Mouse (Mus musculus): Measurements from ENCODE around the gene Slc9b1. TPM values are rescaled to one million over a fixed set of nuclear protein-coding genes. Genes with fewer than 3 reads are reported as not detected.
A peak's percentile ranks its signal among the peaks of the same experiment; 100 is the strongest.

Slc9b1 gene
- polyA plus RNA-seq, 1 experiment from 2014 or later = not detected

GRCm38 (mm10) chr3:135327176-135327575 is 20.7 kb upstream of the Slc9b1 start:
- H3K36me3 ChIP-seq (replicated peaks) = no peaks in the 10 kb centered on the region
- no peak overlapping the region for H3K4me3 ChIP-seq
- no peak overlapping the region for H3K27ac ChIP-seq (replicated peaks)
- 75% methylated on average over 6 of the region's 6 CpGs for WGBS
- 0 out of 2 replicates have a peak, but pooled peaks cover 3% of the 10 kb centered on the region for H3K4me1 ChIP-seq
- DNase-seq (ENCODE audit: low spot score) = no peak
- no peaks in the 10 kb centered on the region for H3K27me3 ChIP-seq (replicated peaks; ENCODE audit: low read depth, poor library complexity, severe bottlenecking)
- no peaks in the 10 kb centered on the region for H3K9me3 ChIP-seq

DNA sequence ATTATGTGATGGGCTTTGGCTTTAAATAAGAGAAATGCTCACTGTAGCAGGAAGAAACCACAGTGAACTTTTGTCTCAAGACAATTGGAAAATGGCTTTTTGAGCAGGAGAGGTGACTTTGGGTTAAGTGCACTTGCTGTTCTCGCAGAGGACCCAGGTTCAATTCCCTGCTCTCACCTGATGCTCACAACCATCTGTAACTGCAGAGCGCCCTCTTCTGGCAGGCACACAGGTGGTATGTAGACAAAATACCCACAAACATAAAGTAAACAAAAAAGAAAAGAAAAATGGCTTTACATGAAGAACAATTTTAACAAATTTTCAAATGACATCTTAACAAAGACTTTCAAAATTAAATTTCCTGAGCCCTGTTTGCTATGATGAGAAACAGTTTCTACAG is 20.2 kb upstream of the Slc9b1 start:
- H3K4me1 ChIP-seq = 0 out of 2 replicates have a peak, but pooled peaks cover 3% of the 10 kb centered on the region
- DNase-seq (ENCODE audit: low spot score) = no peak
- H3K27ac ChIP-seq (replicated peaks) = no peak overlapping the region
- H3K36me3 ChIP-seq (replicated peaks) = no peaks in the 10 kb centered on the region
- H3K9me3 ChIP-seq = no peaks in the 10 kb centered on the region
- H3K4me3 ChIP-seq = no peak overlapping the region
- H3K27me3 ChIP-seq (replicated peaks; ENCODE audit: low read depth, poor library complexity, severe bottlenecking) = no peaks in the 10 kb centered on the region
- 59% methylated on average over 2 of the region's 2 CpGs for WGBS

GRCm38 (mm10) chr3:135328560-135328959 is 19.3 kb upstream of the Slc9b1 start:
- Histone ChIP-seq H3K4me3 (no peak overlapping the region), H3K4me1 (0 out of 2 replicates have a peak, but pooled peaks cover 3% of the 10 kb centered on the region), H3K27me3 (replicated peaks; ENCODE audit: low read depth, poor library complexity, severe bottlenecking) (no peaks in the 10 kb centered on the region), H3K27ac (replicated peaks) (no peak overlapping the region), H3K9me3 (no peaks in the 10 kb centered on the region), H3K36me3 (replicated peaks) (no peaks in the 10 kb centered on the region)
- DNase-seq (ENCODE audit: low spot score) = peak; percentile 61
- WGBS = 32% methylated on average over 3 of the region's 3 CpGs

DNA sequence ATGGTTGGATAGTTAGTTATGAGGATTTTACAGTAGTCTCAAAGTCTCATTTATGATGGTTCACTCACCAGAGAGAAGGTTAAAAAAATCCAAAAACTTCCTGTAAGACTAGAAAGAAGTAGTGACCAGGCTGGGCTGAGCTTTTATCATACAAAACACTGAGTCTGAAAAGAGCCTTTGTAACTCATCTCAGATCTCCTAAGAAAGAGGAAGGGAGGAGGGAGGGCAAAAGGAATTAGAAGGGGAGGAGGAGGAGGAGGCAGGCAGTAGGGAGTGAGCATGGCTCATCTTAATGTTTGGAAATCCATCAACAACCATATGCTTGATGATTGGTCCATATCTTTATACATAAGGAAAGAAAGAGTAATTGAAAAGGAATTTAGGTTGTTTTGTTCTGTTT is 15.1 kb upstream of the Slc9b1 start:
- H3K27ac ChIP-seq (replicated peaks) = no peak overlapping the region
- H3K4me3 ChIP-seq = no peak overlapping the region
- H3K4me1 ChIP-seq = 0 out of 2 replicates have a peak, but pooled peaks cover 3% of the 10 kb centered on the region
- H3K9me3 ChIP-seq = no peaks in the 10 kb centered on the region
- no peaks in the 10 kb centered on the region for H3K36me3 ChIP-seq (replicated peaks)
- H3K27me3 ChIP-seq (replicated peaks; ENCODE audit: low read depth, poor library complexity, severe bottlenecking) = no peaks in the 10 kb centered on the region
- no peak for DNase-seq (ENCODE audit: low spot score)

DNA sequence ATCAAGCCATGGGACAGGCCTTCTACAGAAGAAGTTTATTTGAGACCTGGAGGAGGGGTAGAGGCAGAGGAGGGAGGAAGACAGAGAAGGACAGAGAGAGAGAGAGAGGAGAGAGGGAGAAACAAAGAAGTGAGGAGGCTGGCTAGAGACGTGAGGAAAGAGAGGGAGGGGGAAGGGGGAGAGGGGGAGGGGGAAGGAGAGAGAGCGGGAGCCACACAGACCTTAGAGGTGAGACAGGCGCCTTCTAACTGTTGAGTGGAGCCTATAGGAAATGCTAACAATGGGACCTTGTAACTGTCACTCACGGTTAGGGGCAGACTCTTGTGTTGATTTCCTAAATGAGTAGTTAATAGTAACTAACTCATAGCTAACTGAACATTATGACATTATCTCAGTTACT is 14.1 kb upstream of the Slc9b1 start:
- no peaks in the 10 kb centered on the region for H3K27me3 ChIP-seq (replicated peaks; ENCODE audit: low read depth, poor library complexity, severe bottlenecking)
- 30% methylated on average over 4 of the region's 4 CpGs for WGBS
- DNase-seq (ENCODE audit: low spot score) = no peak
- 0 out of 2 replicates have a peak, but pooled peaks cover 3% of the 10 kb centered on the region for H3K4me1 ChIP-seq
- no peak overlapping the region for H3K4me3 ChIP-seq
- no peaks in the 10 kb centered on the region for H3K9me3 ChIP-seq
- no peaks in the 10 kb centered on the region for H3K36me3 ChIP-seq (replicated peaks)
- H3K27ac ChIP-seq (replicated peaks) = no peak overlapping the region; the same call in 1 of the 2 replicates

- Histone ChIP-seq H3K4me3 (no peak overlapping the region), H3K36me3 (replicated peaks) (no peaks in the 10 kb centered on the region), H3K4me1 (no peaks in the 10 kb centered on the region), H3K27ac (replicated peaks) (no peak overlapping the region), H3K9me3 (no peaks in the 10 kb centered on the region), H3K27me3 (replicated peaks; ENCODE audit: low read depth, poor library complexity, severe bottlenecking) (no peaks in the 10 kb centered on the region)
- no peak for DNase-seq (ENCODE audit: low spot score)
These were observed 1.2 kb downstream of the Slc9b1 start for GRCm38 (mm10) chr3:135349022-135349421.

GRCm38 (mm10) chr3:135351857-135352256 is 4.0 kb downstream of the Slc9b1 start:
- H3K4me3 ChIP-seq = no peak overlapping the region
- no peak overlapping the region for H3K27ac ChIP-seq (replicated peaks)
- no peak for DNase-seq (ENCODE audit: low spot score)
- 96% methylated on average over 3 of the region's 3 CpGs for WGBS
- H3K36me3 ChIP-seq (replicated peaks) = no peaks in the 10 kb centered on the region
- H3K9me3 ChIP-seq = no peaks in the 10 kb centered on the region
- H3K27me3 ChIP-seq (replicated peaks; ENCODE audit: low read depth, poor library complexity, severe bottlenecking) = no peaks in the 10 kb centered on the region
- H3K4me1 ChIP-seq = no peaks in the 10 kb centered on the region

GRCm38 (mm10) chr3:135357394-135357793 is 9.6 kb downstream of the Slc9b1 start:
- WGBS = 92% methylated on average over 4 of the region's 4 CpGs
- H3K4me1 ChIP-seq = no peaks in the 10 kb centered on the region

GRCm38 (mm10) chr3:135375836-135376235 is 28.0 kb downstream of the Slc9b1 start:
- Histone ChIP-seq H3K4me1 (no peaks in the 10 kb centered on the region), H3K27ac (replicated peaks) (no peak overlapping the region), H3K4me3 (no peak overlapping the region), H3K9me3 (no peaks in the 10 kb centered on the region), H3K27me3 (replicated peaks; ENCODE audit: low read depth, poor library complexity, severe bottlenecking) (no peaks in the 10 kb centered on the region), H3K36me3 (replicated peaks) (no peaks in the 10 kb centered on the region)
- 86% methylated on average over 3 of the region's 3 CpGs for WGBS
- DNase-seq (ENCODE audit: low spot score) = no peak

More at GRCm38 (mm10) chr3:135357394-135357793, 9.6 kb downstream of the Slc9b1 start:
- no peak for DNase-seq (ENCODE audit: low spot score)
- no peaks in the 10 kb centered on the region for H3K36me3 ChIP-seq (replicated peaks)
- no peak overlapping the region for H3K27ac ChIP-seq (replicated peaks)
- no peak overlapping the region for H3K4me3 ChIP-seq
- H3K27me3 ChIP-seq (replicated peaks; ENCODE audit: low read depth, poor library complexity, severe bottlenecking) = no peaks in the 10 kb centered on the region
- H3K9me3 ChIP-seq = no peaks in the 10 kb centered on the region

DNA sequence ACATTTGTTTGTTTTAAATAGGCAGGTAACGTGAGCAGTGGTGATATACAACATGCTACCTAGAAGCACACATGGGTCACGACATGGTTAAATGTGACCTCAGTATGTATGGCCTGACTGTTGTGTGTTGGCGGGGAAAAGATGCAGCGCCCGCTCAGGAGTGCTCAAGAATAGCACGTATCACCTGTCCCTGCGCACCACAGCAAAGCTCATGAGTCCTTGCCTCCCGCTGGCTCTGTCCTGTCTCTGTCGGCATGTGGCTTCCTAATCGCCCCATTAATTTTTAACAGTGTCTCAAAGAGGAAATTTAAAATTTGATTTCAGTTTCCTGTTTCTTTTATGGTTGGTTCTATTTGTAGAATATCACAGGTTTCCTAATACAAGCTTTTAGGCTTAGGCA is 29.6 kb downstream of the Slc9b1 start:
- no peaks in the 10 kb centered on the region for H3K36me3 ChIP-seq (replicated peaks)
- H3K4me3 ChIP-seq = no peak overlapping the region
- no peaks in the 10 kb centered on the region for H3K27me3 ChIP-seq (replicated peaks; ENCODE audit: low read depth, poor library complexity, severe bottlenecking)
- WGBS = 84% methylated on average over 10 of the region's 10 CpGs
- no peak for DNase-seq (ENCODE audit: low spot score)
- H3K4me1 ChIP-seq = no peaks in the 10 kb centered on the region
- H3K9me3 ChIP-seq = no peaks in the 10 kb centered on the region
- no peak overlapping the region for H3K27ac ChIP-seq (replicated peaks)

GRCm38 (mm10) chr3:135379868-135380267 is 32.0 kb downstream of the Slc9b1 start:
- no peaks in the 10 kb centered on the region for H3K36me3 ChIP-seq (replicated peaks)
- WGBS = 93% methylated on average over 4 of the region's 4 CpGs
- H3K4me3 ChIP-seq = no peak overlapping the region
- H3K27ac ChIP-seq (replicated peaks) = no peak overlapping the region
- no peaks in the 10 kb centered on the region for H3K27me3 ChIP-seq (replicated peaks; ENCODE audit: low read depth, poor library complexity, severe bottlenecking)
- DNase-seq (ENCODE audit: low spot score) = no peak
- no peaks in the 10 kb centered on the region for H3K9me3 ChIP-seq
- H3K4me1 ChIP-seq = no peaks in the 10 kb centered on the region

DNA sequence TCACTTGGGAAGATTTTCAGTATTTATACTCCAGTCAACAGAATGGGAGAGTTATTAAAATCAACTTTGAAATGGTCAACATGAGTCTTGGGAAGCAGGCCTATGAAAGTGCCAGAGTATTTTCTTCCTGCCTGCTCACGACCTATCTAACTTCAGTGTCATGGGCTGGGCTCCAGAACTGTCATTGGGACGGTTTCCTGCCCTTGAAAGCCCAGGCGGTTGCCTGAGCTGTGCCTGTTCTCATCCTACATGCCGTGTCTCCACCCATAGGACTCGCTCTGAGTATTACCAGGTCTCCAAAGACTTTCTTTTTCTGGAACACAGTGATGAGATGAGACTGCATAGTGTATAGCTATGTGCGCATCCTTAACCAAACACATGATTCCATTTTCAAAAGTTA is 45.4 kb downstream of the Slc9b1 start:
- no peaks in the 10 kb centered on the region for H3K9me3 ChIP-seq
- H3K4me1 ChIP-seq = peaks cover 8% of the 10 kb centered on the region; the same call in 1 of the 2 replicates
- H3K27me3 ChIP-seq (replicated peaks; ENCODE audit: low read depth, poor library complexity, severe bottlenecking) = no peaks in the 10 kb centered on the region
- no peak overlapping the region for H3K27ac ChIP-seq (replicated peaks)
- H3K4me3 ChIP-seq = no peak overlapping the region
- no peak for DNase-seq (ENCODE audit: low spot score)
- no peaks in the 10 kb centered on the region for H3K36me3 ChIP-seq (replicated peaks)
- WGBS = 84% methylated on average over 6 of the region's 6 CpGs

DNA sequence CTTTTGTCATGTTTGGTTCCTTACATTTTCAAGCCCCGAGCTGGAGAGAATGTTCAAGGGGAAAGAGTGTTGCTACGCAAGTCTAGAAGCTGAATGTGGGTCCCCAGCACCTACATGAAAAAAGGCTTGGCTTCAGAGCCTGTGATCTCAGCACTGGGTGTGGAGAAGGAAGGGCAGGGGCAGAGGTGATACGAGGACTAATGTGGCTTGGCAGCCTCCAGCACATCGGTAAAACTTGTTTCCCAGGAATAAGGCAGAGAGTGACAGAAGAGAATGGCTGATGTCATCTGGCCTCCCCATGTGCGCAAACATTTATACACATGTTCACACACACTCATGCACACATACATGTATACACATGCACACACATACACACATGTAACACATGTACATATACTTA is 47.3 kb downstream of the Slc9b1 start:
- Histone ChIP-seq H3K36me3 (replicated peaks) (no peaks in the 10 kb centered on the region), H3K27me3 (replicated peaks; ENCODE audit: low read depth, poor library complexity, severe bottlenecking) (no peaks in the 10 kb centered on the region), H3K4me1 (peaks cover 8% of the 10 kb centered on the region; the same call in 1 of the 2 replicates), H3K9me3 (no peaks in the 10 kb centered on the region), H3K4me3 (no peak overlapping the region), H3K27ac (replicated peaks) (no peak overlapping the region)
- WGBS = 83% methylated on average over 5 of the region's 5 CpGs
- DNase-seq (ENCODE audit: low spot score) = no peak

DNA sequence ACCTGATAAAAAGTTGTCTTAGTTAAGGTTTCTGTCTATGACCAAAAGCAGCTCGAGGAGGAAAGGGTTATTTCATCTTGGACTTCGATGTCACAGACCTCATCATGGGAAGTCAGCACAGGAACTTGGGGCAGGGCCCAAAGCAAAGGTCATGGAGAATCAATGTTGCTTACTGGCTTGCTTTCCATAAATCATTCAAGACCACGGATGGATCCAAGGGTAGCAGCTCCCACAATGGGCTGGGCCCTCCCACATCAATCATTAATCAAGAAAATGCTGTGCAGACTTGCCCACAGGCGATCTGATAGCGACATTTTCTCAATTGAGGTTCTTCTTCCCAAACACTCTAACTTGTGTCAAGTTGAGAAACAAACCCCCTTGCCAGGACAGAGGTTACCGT is 48.3 kb downstream of the Slc9b1 start:
- Histone ChIP-seq H3K4me1 (peaks cover 8% of the 10 kb centered on the region; the same call in 1 of the 2 replicates), H3K9me3 (no peaks in the 10 kb centered on the region), H3K27me3 (replicated peaks; ENCODE audit: low read depth, poor library complexity, severe bottlenecking) (no peaks in the 10 kb centered on the region), H3K36me3 (replicated peaks) (no peaks in the 10 kb centered on the region), H3K27ac (replicated peaks) (no peak overlapping the region), H3K4me3 (no peak overlapping the region)
- no peak for DNase-seq (ENCODE audit: low spot score)
- WGBS = 71% methylated on average over 6 of the region's 6 CpGs
